Mouse (Mus musculus) megakaryocyte, adult 5-6 weeks (primary cell): ENCODE data around the gene Gm49450. TPM values are rescaled to one million over a fixed set of nuclear protein-coding genes. Genes with fewer than 3 reads are reported as not detected.
A peak's percentile ranks its signal among the peaks of the same experiment; 100 is the strongest.

Source experiments
- ATAC-seq: 2 replicates; pipeline ENCODE4 v1.8.0; 2016; ENCODE audit warnings: mild to moderate bottlenecking, inconsistent platforms; ENCODE audit not compliant: poor library complexity, severe bottlenecking
- total RNA-seq, 2 experiments: library from RNA; stranded (forward) in 1 of 2; stranded (reverse) in 1 of 2; fragments of 153-499, 151-499 nt in 1 of 2; fragments of 221-1000, 200-1000 nt in 1 of 2; gene quantifications; 2 replicates each; pipeline versions ENCODE4 v1.2.3 to v1.2.4; 2015 to 2017

Gene Gm49450
- total RNA-seq (2015) (0.25 and 0.64 TPM in 2 replicates), total RNA-seq (2017) (not detected in 2 replicates)

- ATAC-seq: peak; percentile 91
These were observed at the start of gene Gm49450, which contains the start of gene Tuba1a for GRCm38 (mm10) chr15:98953401-98954356. Gene Gm49450 (minus strand): TSS chr15:98953551. Gene Tuba1a (minus strand): TSS chr15:98953703.

- 0 out of 2 replicates have a peak, but pooled peaks have one; percentile 24 for ATAC-seq
These were observed 48.1 kb upstream of the Gm49450 start for GRCm38 (mm10) chr15:99001451-99001931.

- peak; percentile 62 for ATAC-seq
These were observed 47.4 kb upstream of the Gm49450 start for GRCm38 (mm10) chr15:99000535-99001283.

- ATAC-seq: no peak
These were observed 45.4 kb upstream of the Gm49450 start for GRCm38 (mm10) chr15:98998775-98999157.

- no peak for ATAC-seq
These were observed 44.8 kb upstream of the Gm49450 start for GRCm38 (mm10) chr15:98997938-98998774.

- no peak for ATAC-seq
These were observed 43.5 kb upstream of the Gm49450 start for GRCm38 (mm10) chr15:98996840-98997239.

- ATAC-seq: no peak
These were observed 41.7 kb upstream of the Gm49450 start for GRCm38 (mm10) chr15:98994957-98995520.

GRCm38 (mm10) chr15:98993865-98994264 is 40.5 kb upstream of the Gm49450 start:
- peak; percentile 67 for ATAC-seq

- ATAC-seq: peak; percentile 95
These were observed 39.9 kb upstream of the Gm49450 start for GRCm38 (mm10) chr15:98993093-98993793.

GRCm38 (mm10) chr15:98992086-98992912 is 38.9 kb upstream of the Gm49450 start:
- peak; percentile 71 for ATAC-seq

GRCm38 (mm10) chr15:98991540-98992050 is 38.2 kb upstream of the Gm49450 start:
- ATAC-seq: no peak

- no peak for ATAC-seq
These were observed 37.6 kb upstream of the Gm49450 start for GRCm38 (mm10) chr15:98990669-98991539.

GRCm38 (mm10) chr15:98989701-98990430 is 36.5 kb upstream of the Gm49450 start:
- no peak for ATAC-seq

- ATAC-seq: no peak
These were observed 35.4 kb upstream of the Gm49450 start for GRCm38 (mm10) chr15:98988787-98989186.

GRCm38 (mm10) chr15:98987661-98988181 is 34.4 kb upstream of the Gm49450 start:
- ATAC-seq: no peak

- no peak for ATAC-seq
These were observed 33.8 kb upstream of the Gm49450 start for GRCm38 (mm10) chr15:98987077-98987630.
